Comparison of ENCODE assay signal across 8 mouse cellular contexts in the genomic region with DNA sequence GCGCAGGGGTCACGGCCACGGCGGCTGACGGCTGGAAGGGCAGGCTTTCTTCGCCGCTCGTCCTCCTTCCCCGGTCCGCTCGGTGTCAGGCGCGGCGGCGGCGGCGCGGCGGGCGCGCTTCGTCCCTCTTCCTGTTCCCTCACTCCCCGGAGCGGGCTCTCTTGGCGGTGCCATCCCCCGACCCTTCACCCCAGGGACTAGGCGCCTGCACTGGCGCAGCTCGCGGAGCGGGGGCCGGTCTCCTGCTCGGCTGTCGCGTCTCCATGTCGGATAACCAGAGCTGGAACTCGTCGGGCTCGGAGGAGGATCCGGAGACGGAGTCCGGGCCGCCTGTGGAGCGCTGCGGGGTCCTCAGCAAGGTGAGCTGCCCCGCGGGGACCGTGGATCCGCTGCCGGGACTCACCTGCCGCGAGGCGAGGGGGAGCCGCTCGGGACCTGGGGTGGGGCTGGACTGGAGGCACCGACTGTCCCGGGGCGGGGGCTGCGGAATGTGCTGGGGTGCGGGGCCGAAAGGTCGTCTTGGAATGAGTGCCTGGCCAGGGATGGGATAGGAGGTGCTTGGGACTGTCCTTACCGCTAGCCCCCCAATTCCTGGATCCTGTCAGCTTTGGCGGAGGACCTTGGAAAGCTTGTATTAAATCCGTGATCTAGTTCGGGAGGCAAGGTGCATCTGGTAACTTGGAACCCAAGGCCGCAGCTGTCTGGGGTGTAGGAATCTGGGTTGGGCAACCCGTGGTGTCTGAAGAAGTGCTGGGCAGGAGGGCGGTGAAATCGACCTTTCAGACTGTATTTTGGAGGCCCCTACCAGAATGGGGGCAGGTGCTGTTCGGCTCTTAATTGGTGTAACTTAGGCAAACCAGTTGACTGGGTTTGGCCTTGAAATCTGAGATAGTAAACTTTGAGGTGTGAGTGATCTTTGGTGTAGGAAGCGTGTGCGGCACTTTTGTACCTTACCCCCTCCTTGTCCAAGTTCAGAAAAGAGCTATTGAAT. TPM values are rescaled to one million over a fixed set of nuclear protein-coding genes. Genes with fewer than 3 reads are reported as not detected.
DNase-seq lines count a peak whose midpoint lies in the region; ATAC-seq lines count a peak whose summit lies in the region.

No protein-coding gene starts in this region.

- H3K9me3 ChIP-seq in heart, embryonic 11.5 days (replicated peaks; ENCODE audit: control insufficient read depth, low read length) = no peaks in the 10 kb centered on the region
- H3K9me3 ChIP-seq in stomach, embryonic 14.5 days (ENCODE audit: control insufficient read depth, low read depth, low read length) = no peaks in the 10 kb centered on the region

- WGBS in heart, embryonic 11.5 days (ENCODE audit: insufficient replicate concordance) = under 1% methylated on average over 68 of the region's 73 CpGs
- WGBS in stomach, embryonic 14.5 days = under 1% methylated on average over 59 of the region's 73 CpGs

- peak overlapping the region; percentile 93 for H3K9ac ChIP-seq in heart, embryonic 11.5 days (ENCODE audit: low read depth, low read length)
- peak overlapping the region; percentile 83 for H3K9ac ChIP-seq in stomach, embryonic 14.5 days (replicated peaks; ENCODE audit: low read depth, low read length)

- H3K27ac ChIP-seq in heart, embryonic 11.5 days (ENCODE audit: low read depth, low read length) = peak overlapping the region; percentile 92
- peak overlapping the region; percentile 83 for H3K27ac ChIP-seq in stomach, embryonic 14.5 days (ENCODE audit: low read length)

- H3K36me3 ChIP-seq in heart, embryonic 11.5 days (ENCODE audit: control insufficient read depth, insufficient read depth, low read length) = no peaks in the 10 kb centered on the region
- no peaks in the 10 kb centered on the region for H3K36me3 ChIP-seq in stomach, embryonic 14.5 days (ENCODE audit: control insufficient read depth, insufficient read depth, low read length)

- peak; percentile 77 to 78 for DNase-seq in cerebellum, postnatal 10 days
- no peak for DNase-seq in cerebellum, adult 8-10 months
- DNase-seq in embryo, embryonic 11.5 days (ENCODE audit: low read depth, low spot score) = peak; percentile 17
- peak; percentile 50 to 78 for DNase-seq in kidney, postnatal 36 days
- peak; percentile 57 for DNase-seq in lung, postnatal 36 days

- peak overlapping the region; percentile 79 for H3K4me2 ChIP-seq in heart, embryonic 11.5 days
- peak overlapping the region; percentile 79 for H3K4me2 ChIP-seq in stomach, embryonic 14.5 days (replicated peaks; ENCODE audit: low read depth, low read length)

- ATAC-seq in CD4-positive, CD25-positive, alpha-beta regulatory T cell, adult 4 months = peak; percentile 40
- ATAC-seq in heart, embryonic 11.5 days (replicated peaks; ENCODE audit: insufficient number of reproducible peaks, low FRiP score, low TSS enrichment) = peak; percentile 73
- ATAC-seq in stomach, embryonic 14.5 days (ENCODE audit: insufficient number of reproducible peaks, insufficient read depth, low FRiP score, low read depth) = peak; percentile 76

- no peaks in the 10 kb centered on the region for H3K27me3 ChIP-seq in heart, embryonic 11.5 days (ENCODE audit: control insufficient read depth, insufficient read depth, low read length)
- no peaks in the 10 kb centered on the region for H3K27me3 ChIP-seq in stomach, embryonic 14.5 days (ENCODE audit: control insufficient read depth, insufficient read depth, low read length)

- peak overlapping the region; percentile 97 for H3K4me3 ChIP-seq in heart, embryonic 11.5 days (ENCODE audit: low read depth, low read length)
- H3K4me3 ChIP-seq in stomach, embryonic 14.5 days (ENCODE audit: low read depth, low read length) = peak overlapping the region; percentile 96

- H3K4me1 ChIP-seq in heart, embryonic 11.5 days (ENCODE audit: control insufficient read depth, insufficient read depth, low read length) = peaks cover 3% of the 10 kb centered on the region; the same call in 1 of the 2 replicates
- H3K4me1 ChIP-seq in stomach, embryonic 14.5 days (ENCODE audit: control insufficient read depth, insufficient read depth, low read length) = peaks cover 2% of the 10 kb centered on the region; the same call in 1 of the 2 replicates

RNA-seq across cellular contexts. Expression of a gene that starts 0.8 kb away (rescaled TPM):
- polyA plus RNA-seq in CD4-positive, CD25-positive, alpha-beta regulatory T cell, adult 4 months (2017; shearing (Covaris generic)) = 10 to 100 TPM in 1 of 2 experiments, 1 to 10 TPM in 1; 6.3 to 10.1 TPM
- 8.2 and 10.1 TPM in 2 replicates for polyA plus RNA-seq in heart, embryonic 11.5 days (2014; fragmentation: Nextera tagmentation; extraction: Ambion mirVana)
- polyA plus RNA-seq in stomach, embryonic 14.5 days (2014; fragmentation: Nextera tagmentation; extraction: Ambion mirVana) = 19.6 and 22.3 TPM in 2 replicates

RNA-seq across cellular contexts. Expression of a gene that starts 0.8 kb away (rescaled TPM):
- 10 to 100 TPM; 22.2 to 24.7 TPM for polyA plus RNA-seq in CD4-positive, CD25-positive, alpha-beta regulatory T cell, adult 4 months (2017; shearing (Covaris generic))
- polyA plus RNA-seq in heart, embryonic 11.5 days (2014; fragmentation: Nextera tagmentation; extraction: Ambion mirVana) = 5.8 and 7.6 TPM in 2 replicates
- 11.5 and 13.6 TPM in 2 replicates for polyA plus RNA-seq in stomach, embryonic 14.5 days (2014; fragmentation: Nextera tagmentation; extraction: Ambion mirVana)

RNA-seq across cellular contexts. Expression of a gene that starts 52.7 kb away (rescaled TPM):
- polyA plus RNA-seq in CD4-positive, CD25-positive, alpha-beta regulatory T cell, adult 4 months (2017; shearing (Covaris generic)) = not detected
- not detected in 2 replicates for polyA plus RNA-seq in heart, embryonic 11.5 days (2014; fragmentation: Nextera tagmentation; extraction: Ambion mirVana)
- polyA plus RNA-seq in stomach, embryonic 14.5 days (2014; fragmentation: Nextera tagmentation; extraction: Ambion mirVana) = not detected in 2 replicates
